ENCODE assay signal across 13 mouse cellular contexts in the genomic region with DNA sequence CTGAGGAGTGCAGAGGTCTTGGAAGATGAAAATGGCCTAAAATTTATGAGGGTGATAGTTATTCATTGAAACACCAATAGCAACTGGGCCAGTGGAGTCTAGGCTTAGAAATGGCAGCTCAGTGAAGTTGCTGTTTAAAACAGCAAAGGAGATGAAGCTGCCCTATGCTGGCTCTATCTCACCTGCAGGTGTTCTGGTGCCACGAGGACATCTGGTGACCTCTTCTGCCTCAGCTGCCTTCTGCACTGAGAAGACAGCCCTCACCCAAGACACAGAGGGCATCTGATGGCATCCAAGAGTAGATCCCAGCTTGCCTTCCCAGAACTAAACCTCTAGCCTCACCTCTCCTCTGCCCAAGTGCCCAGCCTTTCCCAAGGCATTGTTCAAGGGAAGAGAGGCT.
"Had no signal": no experiment of that assay in that cellular context is flagged by ENCODE, and none has a peak within 500 bp of the region (broad histone marks: within the 10 kb centered on the region; RNA-seq: fewer than 3 reads in every experiment).

No protein-coding gene starts in this region.

- H3K4me1 ChIP-seq: lung, embryonic 15.5 days; midbrain, embryonic 13.5 days; neural tube, embryonic 12.5 days had no signal

- H3K9me3 ChIP-seq: liver, embryonic 13.5 days; liver, embryonic 15.5 days; lung, embryonic 15.5 days; megakaryocyte, embryonic 14.5 days; midbrain, embryonic 13.5 days; midbrain, embryonic 15.5 days; neural tube, embryonic 12.5 days had no signal

- DNase-seq: liver, embryonic 13.5 days; liver, postnatal 0 days; lung, adult 2 months; lung, postnatal 14 days; lung, postnatal 36 days; right cerebral cortex, postnatal 14 days had no signal

- H3K27me3 ChIP-seq: liver, embryonic 13.5 days; liver, embryonic 15.5 days; midbrain, embryonic 15.5 days; neural tube, embryonic 12.5 days had no signal

- H3K27ac ChIP-seq: liver, embryonic 13.5 days; liver, embryonic 15.5 days; lung, embryonic 15.5 days; macrophage; midbrain, embryonic 13.5 days; midbrain, embryonic 15.5 days; neural tube, embryonic 12.5 days had no signal

- H3K36me3 ChIP-seq: liver, embryonic 13.5 days; liver, embryonic 15.5 days; lung, embryonic 15.5 days; midbrain, embryonic 13.5 days; midbrain, embryonic 15.5 days; neural tube, embryonic 12.5 days had no signal

- H3K4me3 ChIP-seq: liver, embryonic 13.5 days; liver, embryonic 15.5 days; lung, embryonic 15.5 days; megakaryocyte, embryonic 14.5 days; midbrain, embryonic 13.5 days; midbrain, embryonic 15.5 days; neural tube, embryonic 12.5 days had no signal
